Mouse (Mus musculus): ENCODE results near the gene Abtb2. TPM values are rescaled to one million over a fixed set of nuclear protein-coding genes. Genes with fewer than 3 reads are reported as not detected.

Gene Abtb2
- polyA plus RNA-seq, 1 experiment: 16.0 TPM

- no peak overlapping the region for H3K4me3 ChIP-seq (replicated peaks; ENCODE audit: insufficient read depth, low read depth, low read length)
- peaks cover 8% of the 10 kb centered on the region; the same call in 1 of the 2 replicates for H3K4me1 ChIP-seq (ENCODE audit: control insufficient read depth, insufficient read depth, low read length)
- no peak overlapping the region for H3K27ac ChIP-seq (ENCODE audit: insufficient read depth, low read length)
- DNase-seq: no peak
- TF ChIP-seq POLR2A (IDR thresholded peaks at IDR 0.05; ENCODE audit: borderline replicate concordance, insufficient read depth, low read length): no peak
- no peak for TF ChIP-seq CTCF (IDR thresholded peaks at IDR 0.05; ENCODE audit: borderline replicate concordance, insufficient read depth, low read depth, low read length)
- H3K27me3 ChIP-seq (ENCODE audit: control insufficient read depth, insufficient read depth, low read length): no peaks in the 10 kb centered on the region
- WGBS: 84% methylated on average over 15 of the region's 15 CpGs
Observed at GRCm38 (mm10) chr2:103659648-103660556, 93.8 kb downstream of the Abtb2 start.

- 20% methylated on average over 1 of the region's 1 CpGs for WGBS
- Histone ChIP-seq H3K27ac (ENCODE audit: insufficient read depth, low read length) (no peak overlapping the region), H3K4me1 (ENCODE audit: control insufficient read depth, insufficient read depth, low read length) (peaks cover 8% of the 10 kb centered on the region; the same call in 1 of the 2 replicates), H3K27me3 (ENCODE audit: control insufficient read depth, insufficient read depth, low read length) (no peaks in the 10 kb centered on the region), H3K4me3 (replicated peaks; ENCODE audit: insufficient read depth, low read depth, low read length) (no peak overlapping the region)
- DNase-seq: peak; percentile 15 to 22
- TF ChIP-seq POLR2A (IDR thresholded peaks at IDR 0.05; ENCODE audit: borderline replicate concordance, insufficient read depth, low read length) (no peak), CTCF (IDR thresholded peaks at IDR 0.05; ENCODE audit: borderline replicate concordance, insufficient read depth, low read depth, low read length) (no peak)
Observed at GRCm38 (mm10) chr2:103661696-103662095, 95.6 kb downstream of the Abtb2 start.

DNA sequence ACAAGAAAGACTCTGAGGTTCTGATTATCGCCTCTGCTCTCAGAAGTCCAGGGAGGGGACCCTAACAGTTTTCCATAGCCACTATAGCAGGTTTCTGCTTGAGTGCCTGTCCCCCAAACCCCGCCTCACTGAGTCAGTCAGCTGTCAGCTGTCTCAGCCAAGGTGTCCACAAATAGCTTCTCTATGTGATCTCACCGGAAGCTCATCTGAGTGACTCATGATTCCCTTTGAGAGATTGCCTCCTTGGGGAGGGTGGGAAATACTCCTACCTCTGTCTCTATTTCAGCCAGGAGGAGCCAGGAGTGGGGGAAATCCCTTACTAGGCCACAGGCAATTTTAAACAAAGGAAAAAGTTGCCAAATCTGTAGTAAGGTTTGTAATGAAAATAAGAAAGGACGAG lies 96.0 kb downstream of the Abtb2 start:
- 35% methylated on average over 4 of the region's 4 CpGs for WGBS

DNA sequence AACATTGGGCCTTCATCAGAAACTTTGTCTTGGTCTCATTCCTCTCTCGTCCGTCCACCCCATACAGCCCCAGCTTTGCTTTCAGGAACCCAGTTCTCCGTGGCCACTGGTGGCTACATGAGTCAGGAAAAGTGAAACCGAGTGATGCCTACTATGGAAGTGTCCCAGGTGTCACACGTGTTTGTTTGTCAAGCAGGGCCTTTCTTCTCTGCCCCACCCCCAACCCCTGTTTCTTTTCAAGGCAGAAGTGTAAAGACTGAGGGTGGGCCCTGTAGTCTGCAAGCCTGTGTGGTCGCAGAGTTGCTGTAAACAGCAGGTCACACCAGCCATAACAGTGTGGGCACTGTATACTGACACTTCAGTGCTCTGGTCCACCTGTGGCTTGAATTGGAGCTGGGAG lies 98.2 kb downstream of the Abtb2 start:
- H3K27ac ChIP-seq (ENCODE audit: insufficient read depth, low read length): no peak overlapping the region
- 87% methylated on average over 6 of the region's 6 CpGs for whole genome bisulfite sequencing
- peaks cover 8% of the 10 kb centered on the region; the same call in 1 of the 2 replicates for H3K4me1 ChIP-seq (ENCODE audit: control insufficient read depth, insufficient read depth, low read length)
- no peak overlapping the region for H3K4me3 ChIP-seq (replicated peaks; ENCODE audit: insufficient read depth, low read depth, low read length)
- DNase-seq: no peak
- no peak for TF ChIP-seq POLR2A (IDR thresholded peaks at IDR 0.05; ENCODE audit: borderline replicate concordance, insufficient read depth, low read length)
- TF ChIP-seq CTCF (IDR thresholded peaks at IDR 0.05; ENCODE audit: borderline replicate concordance, insufficient read depth, low read depth, low read length): no peak
- H3K27me3 ChIP-seq (ENCODE audit: control insufficient read depth, insufficient read depth, low read length): no peaks in the 10 kb centered on the region

More for the DNA sequence above, 96.0 kb downstream of the Abtb2 start:
- TF ChIP-seq CTCF (IDR thresholded peaks at IDR 0.05; ENCODE audit: borderline replicate concordance, insufficient read depth, low read depth, low read length) (no peak), POLR2A (IDR thresholded peaks at IDR 0.05; ENCODE audit: borderline replicate concordance, insufficient read depth, low read length) (no peak)
- H3K27me3 ChIP-seq (ENCODE audit: control insufficient read depth, insufficient read depth, low read length): no peaks in the 10 kb centered on the region
- peak; percentile 41 to 83 for DNase-seq
- no peak overlapping the region for H3K27ac ChIP-seq (ENCODE audit: insufficient read depth, low read length)
- H3K4me1 ChIP-seq (ENCODE audit: control insufficient read depth, insufficient read depth, low read length): peaks cover 8% of the 10 kb centered on the region; the same call in 1 of the 2 replicates
- no peak overlapping the region for H3K4me3 ChIP-seq (replicated peaks; ENCODE audit: insufficient read depth, low read depth, low read length)

DNA sequence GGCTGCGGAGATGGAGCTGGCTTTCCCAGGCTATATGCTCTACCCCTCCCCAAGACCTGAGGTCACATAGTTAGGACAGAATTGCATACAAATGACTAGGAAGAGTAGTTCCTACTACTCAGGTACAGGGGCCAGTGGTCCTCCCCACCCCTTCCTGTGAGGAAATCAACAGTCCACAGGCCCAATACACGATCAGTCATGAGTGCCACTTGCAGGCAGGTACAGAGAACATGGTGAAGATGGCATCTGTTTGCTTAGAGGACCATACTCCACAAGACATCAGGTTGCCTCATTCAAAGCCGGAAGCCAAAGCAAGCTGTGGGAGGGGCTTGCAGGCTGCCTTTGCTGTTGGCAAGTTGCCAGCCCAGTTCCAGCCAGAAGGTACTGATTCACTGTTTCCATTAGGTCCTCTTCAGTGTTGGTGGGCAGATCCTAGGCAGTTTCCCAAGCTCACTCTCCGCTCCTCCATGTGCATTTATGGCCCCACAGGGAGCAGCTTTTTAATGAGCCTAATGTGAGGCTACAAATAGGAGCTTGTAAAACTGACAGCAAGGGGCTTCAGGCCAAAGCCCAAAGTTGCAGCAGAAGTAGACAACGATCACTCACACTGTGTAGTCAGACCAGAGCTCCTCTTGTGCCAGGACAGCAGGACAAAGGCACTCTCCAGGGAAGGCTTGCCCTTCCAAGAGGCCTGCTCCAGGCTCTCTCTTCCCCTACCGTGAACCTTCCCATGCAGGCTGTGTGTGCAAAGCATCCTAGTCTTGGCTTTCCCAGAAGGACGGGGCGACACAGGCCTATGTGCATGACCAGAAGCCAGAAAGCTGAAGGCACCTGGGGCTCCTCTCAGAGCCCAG lies 102.1 kb downstream of the Abtb2 start:
- no peak overlapping the region for H3K4me3 ChIP-seq (replicated peaks; ENCODE audit: insufficient read depth, low read depth, low read length)
- H3K27ac ChIP-seq (ENCODE audit: insufficient read depth, low read length): no peak overlapping the region
- TF ChIP-seq POLR2A (IDR thresholded peaks at IDR 0.05; ENCODE audit: borderline replicate concordance, insufficient read depth, low read length) (no peak), CTCF (IDR thresholded peaks at IDR 0.05; ENCODE audit: borderline replicate concordance, insufficient read depth, low read depth, low read length) (no peak)
- H3K27me3 ChIP-seq (ENCODE audit: control insufficient read depth, insufficient read depth, low read length): no peaks in the 10 kb centered on the region
- H3K4me1 ChIP-seq (ENCODE audit: control insufficient read depth, insufficient read depth, low read length): peaks cover 4% of the 10 kb centered on the region; the same call in 1 of the 2 replicates
- peak in 1 of 2 experiments; percentile 15 for DNase-seq
- 68% methylated on average over 8 of the region's 8 CpGs for WGBS

DNA sequence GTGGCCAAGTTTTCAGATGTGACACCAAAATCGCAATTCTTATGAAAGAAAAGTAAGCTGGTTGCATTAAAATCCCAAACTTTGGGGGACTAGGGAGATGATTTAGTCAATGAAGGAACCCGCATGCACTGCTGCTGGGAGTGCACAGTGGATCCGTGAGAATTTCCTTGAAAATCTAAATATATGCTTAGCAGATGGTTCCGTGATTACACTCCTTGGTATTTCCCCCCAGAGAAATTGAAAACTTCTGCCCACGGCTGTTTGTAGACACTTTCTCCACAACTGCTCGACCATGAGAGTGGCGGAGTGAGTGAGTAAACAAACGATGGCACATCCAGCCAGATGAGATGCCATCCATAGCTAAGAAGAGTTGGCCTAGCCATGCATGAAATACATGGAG lies 102.8 kb downstream of the Abtb2 start:
- no peak for DNase-seq
- Histone ChIP-seq H3K4me3 (replicated peaks; ENCODE audit: insufficient read depth, low read depth, low read length) (no peak overlapping the region), H3K27ac (ENCODE audit: insufficient read depth, low read length) (no peak overlapping the region), H3K4me1 (ENCODE audit: control insufficient read depth, insufficient read depth, low read length) (peaks cover 4% of the 10 kb centered on the region; the same call in 1 of the 2 replicates), H3K27me3 (ENCODE audit: control insufficient read depth, insufficient read depth, low read length) (no peaks in the 10 kb centered on the region)
- 90% methylated on average over 8 of the region's 8 CpGs for WGBS
- no peak for TF ChIP-seq POLR2A (IDR thresholded peaks at IDR 0.05; ENCODE audit: borderline replicate concordance, insufficient read depth, low read length)
- no peak for TF ChIP-seq CTCF (IDR thresholded peaks at IDR 0.05; ENCODE audit: borderline replicate concordance, insufficient read depth, low read depth, low read length)

- no peak for TF ChIP-seq POLR2A (IDR thresholded peaks at IDR 0.05; ENCODE audit: borderline replicate concordance, insufficient read depth, low read length)
- no peak for TF ChIP-seq CTCF (IDR thresholded peaks at IDR 0.05; ENCODE audit: borderline replicate concordance, insufficient read depth, low read depth, low read length)
- Histone ChIP-seq H3K27ac (ENCODE audit: insufficient read depth, low read length) (no peak overlapping the region), H3K27me3 (ENCODE audit: control insufficient read depth, insufficient read depth, low read length) (no peaks in the 10 kb centered on the region), H3K4me1 (ENCODE audit: control insufficient read depth, insufficient read depth, low read length) (peaks cover 4% of the 10 kb centered on the region; the same call in 1 of the 2 replicates), H3K4me3 (replicated peaks; ENCODE audit: insufficient read depth, low read depth, low read length) (no peak overlapping the region)
- no peak for DNase-seq
- WGBS: 99% methylated on average over 4 of the region's 4 CpGs
Observed at GRCm38 (mm10) chr2:103669561-103669960, 103.5 kb downstream of the Abtb2 start.

Measured in cerebellum, adult 2 months (tissue).